Mouse (Mus musculus) liver, postnatal 0 days (tissue): ENCODE data around the gene Mphosph10.

ENCODE experiments used
- CTCF ChIP-seq: sonication (generic); IDR thresholded peaks from 2 replicates; pipeline ENCODE4 v1.5.1; 2016; ENCODE audit warnings: antibody characterized with exemption, low read depth
- EP300 ChIP-seq: IDR thresholded peaks from 2 replicates; pipeline ENCODE4 v1.6.1; 2016; ENCODE audit warnings: antibody characterized with exemption, low read depth, mild to moderate bottlenecking

DNA sequence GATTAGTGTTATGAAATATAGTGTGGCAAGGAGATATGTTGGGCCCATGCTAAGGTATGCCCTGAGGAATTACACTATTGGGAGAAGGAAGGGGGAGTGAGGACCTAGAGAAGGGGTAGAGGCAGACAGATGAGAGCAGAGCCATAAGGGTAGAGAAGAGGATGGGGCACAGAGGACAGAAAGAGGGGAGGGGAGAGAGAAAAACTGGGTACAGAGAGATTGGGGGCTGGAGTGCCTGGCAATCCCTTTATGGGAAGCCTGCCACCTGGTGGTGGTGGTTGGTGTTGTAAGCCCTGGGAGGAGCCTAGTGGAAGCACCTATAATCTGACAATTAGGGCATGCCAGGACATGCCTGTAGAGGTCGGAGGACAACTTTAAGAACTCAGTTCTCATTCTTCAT, 65.2 kb downstream of the Mphosph10 start:
- TF ChIP-seq EP300 (no peak), CTCF (peak; percentile 86)
